Mouse (Mus musculus) testis, adult 2 months (tissue): ENCODE data around the gene Mgll.

Experiments used
- CTCF ChIP-seq: fragments of 200-500 bp; IDR thresholded peaks from 2 replicates; pipeline ENCODE4 v1.5.1; 2012; ENCODE audit warnings: low read depth, mild to moderate bottlenecking, inconsistent platforms, low read length, moderate library complexity; ENCODE audit not compliant: control insufficient read depth, insufficient read depth, insufficient replicate concordance
- POLR2A ChIP-seq: fragments of 200-500 bp; IDR thresholded peaks from 2 replicates; pipeline ENCODE4 v1.6.1; 2012; ENCODE audit warnings: low read depth, mild to moderate bottlenecking, inconsistent platforms, low read length, moderate library complexity; ENCODE audit not compliant: control insufficient read depth

- TF ChIP-seq POLR2A (no peak), CTCF (no peak)
These were observed 38.4 kb downstream of the Mgll start for GRCm38 (mm10) chr6:88762440-88763196.
